Mouse (Mus musculus) neural tube, embryonic 10.5 days (tissue): Measurements from ENCODE around the gene Gm10392.

Source experiments
- DNase-seq: peaks from one replicate; pipeline ENCODE4 v3.0.0-alpha.2; 2017; ENCODE audit warnings: low spot score; ENCODE audit errors: extremely low spot score

Gm10392 gene

DNA sequence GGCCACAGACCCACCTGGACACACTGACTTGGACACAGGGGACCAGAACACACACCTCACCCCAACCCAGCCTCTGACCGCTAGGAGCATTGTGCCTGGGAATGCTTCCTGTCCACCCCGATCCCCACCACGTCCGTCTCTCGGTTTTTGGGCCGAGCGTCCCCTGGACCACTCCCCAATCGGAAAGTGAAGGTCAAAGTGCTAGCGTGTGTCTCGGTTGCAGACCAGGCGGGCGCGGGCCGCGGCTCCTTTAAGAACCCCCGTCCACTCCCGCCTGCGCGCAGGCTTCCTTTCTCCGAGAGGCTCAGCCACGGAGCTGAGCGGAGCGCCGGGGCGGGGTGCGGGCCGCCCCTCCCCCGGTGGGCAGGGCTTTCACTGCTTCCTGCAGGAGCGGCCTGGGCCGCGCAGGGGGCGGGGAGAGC lies 26.1 kb downstream of the Gm10392 start:
- peak; percentile 88 for DNase-seq

DNA sequence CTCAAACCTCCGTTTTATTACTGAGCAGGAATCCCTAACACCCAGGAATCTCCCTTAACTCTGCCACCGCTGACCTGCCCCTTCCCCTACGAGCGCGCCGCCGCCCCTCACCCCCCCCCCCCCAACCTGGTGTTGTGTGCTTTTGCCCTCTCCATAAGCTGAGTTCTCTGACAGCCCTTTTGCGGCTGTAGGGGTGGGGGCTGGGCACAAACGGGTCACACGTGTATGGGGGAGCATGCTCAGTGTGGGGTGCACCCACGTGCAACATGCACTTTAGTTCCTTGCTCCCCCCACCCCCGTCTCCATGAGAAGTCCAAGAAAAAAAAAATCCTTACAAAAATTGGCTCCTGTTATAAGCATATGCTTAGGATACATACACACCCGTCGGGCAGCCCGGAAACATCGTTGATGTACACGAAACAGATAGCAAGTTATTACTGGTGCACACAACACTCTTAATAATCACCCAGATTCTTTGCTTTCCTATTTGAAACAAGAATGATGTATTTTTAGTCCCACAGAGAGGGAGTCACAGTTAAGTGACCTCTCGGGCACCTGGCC lies 26.6 kb downstream of the Gm10392 start:
- DNase-seq, result peak; percentile 38

DNA sequence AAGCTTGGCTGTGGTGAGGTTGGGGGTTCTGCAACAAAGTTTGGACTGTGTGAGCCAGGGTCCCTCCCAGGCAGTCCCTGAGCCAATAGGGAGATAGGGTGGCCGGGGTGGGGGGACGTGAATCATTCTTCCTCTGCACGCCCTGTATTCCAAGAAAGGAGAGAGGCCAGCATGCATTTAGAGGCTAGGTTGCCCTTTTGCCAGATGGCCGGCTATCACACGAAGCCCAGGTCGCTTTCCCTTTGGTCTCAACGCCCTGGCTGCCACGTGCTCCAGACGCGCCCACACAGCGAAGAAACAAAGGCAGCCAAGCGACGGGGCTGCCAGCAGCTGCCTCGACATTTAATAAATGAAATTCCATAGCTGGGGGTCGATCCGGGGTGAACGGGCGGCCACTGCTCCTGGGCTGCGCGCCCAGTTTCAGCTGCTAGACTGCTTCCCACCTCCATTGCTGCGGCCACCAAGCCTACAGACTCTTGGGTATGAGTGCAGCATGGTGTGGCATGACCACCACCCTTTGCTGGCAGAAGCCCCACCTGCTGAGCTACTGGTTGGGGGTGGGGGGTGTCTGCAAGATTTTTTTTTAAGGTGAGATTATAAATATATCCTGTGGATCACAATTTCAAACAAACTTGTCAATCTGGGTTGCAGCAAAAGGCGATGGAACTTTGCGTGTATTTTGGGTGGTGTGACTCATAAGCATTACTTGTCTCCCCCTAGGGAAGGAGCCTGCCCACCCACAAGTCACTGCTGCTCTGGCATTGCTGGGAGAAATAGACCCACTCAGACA lies 27.3 kb downstream of the Gm10392 start:
- DNase-seq, result no peak

DNA sequence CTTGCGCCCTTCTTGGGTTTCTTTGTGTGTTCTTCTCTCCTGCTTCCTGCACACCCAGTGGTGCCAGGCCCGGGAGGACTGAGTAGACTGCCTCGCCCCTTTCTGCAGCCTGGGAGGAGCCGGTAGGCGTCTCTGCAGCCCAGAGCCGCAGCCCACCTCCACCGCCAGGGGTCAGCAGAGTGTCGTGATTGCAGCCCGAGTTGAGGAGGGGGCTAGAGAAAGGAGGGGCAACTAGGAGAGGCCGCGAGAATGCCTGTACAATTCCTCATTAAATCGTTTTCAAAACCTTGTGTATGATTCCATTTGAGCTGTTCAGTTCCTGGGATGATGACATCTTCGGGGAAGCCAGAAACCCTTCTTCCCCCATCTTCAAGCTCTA lies 27.9 kb downstream of the Gm10392 start:
- DNase-seq, result peak; percentile 98

DNA sequence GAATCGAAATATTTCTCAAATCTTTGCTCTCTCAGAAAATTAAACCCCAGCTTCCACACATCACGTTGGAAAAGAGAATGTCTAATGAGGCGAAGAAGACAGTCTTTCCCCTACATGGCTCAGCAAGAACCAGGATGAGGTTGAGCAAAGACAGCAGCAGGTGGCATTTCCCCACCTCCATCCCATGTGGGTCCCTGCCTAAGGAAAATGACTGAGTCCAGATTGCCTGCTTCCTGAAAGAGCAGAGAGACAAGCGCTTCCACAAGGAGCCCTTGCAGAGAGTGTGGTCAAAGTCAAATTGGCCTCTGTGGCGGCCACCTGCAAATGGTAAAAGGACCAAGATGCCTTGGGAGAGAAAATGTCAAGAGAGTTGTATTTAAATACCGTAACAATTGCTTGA lies 28.5 kb downstream of the Gm10392 start:
- DNase-seq, result no peak

DNA sequence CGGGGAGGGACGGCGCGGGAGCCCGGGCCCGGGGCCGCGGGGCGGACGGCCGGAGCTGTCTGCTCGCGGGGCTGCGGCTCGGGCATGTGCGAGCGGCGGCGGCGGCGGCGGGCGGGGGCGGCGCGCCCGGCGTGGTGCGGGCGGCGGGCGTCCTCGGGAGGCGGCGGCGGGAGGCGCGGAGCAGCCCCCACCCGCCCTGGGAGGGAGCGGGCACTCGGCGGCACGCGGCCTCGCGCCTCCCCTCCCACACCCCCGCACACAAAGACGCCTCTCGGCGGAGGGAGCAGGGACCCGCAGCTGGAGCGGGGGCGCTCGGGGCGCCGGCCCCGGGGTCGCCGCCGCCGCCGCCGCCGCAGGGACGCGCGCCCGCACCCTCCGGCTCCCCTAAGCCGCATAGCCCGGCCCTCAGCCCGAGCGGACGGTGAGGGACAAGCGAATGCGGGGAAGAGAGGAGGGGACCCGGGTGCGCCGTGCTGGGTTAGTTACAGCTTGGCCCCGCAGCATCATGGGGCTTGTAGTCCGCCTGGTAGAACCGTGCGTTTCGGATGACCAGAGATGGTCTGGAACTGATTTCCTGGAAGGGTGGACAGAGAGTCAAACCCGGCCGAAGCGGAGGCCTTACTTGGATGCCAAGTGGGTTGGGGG lies 29.3 kb downstream of the Gm10392 start, which contains the start of gene Ankrd13b:
Gene Ankrd13b (minus strand): TSS at position 88 of the 645 bp plus-strand sequence.
- peak; percentile 83 for DNase-seq

DNA sequence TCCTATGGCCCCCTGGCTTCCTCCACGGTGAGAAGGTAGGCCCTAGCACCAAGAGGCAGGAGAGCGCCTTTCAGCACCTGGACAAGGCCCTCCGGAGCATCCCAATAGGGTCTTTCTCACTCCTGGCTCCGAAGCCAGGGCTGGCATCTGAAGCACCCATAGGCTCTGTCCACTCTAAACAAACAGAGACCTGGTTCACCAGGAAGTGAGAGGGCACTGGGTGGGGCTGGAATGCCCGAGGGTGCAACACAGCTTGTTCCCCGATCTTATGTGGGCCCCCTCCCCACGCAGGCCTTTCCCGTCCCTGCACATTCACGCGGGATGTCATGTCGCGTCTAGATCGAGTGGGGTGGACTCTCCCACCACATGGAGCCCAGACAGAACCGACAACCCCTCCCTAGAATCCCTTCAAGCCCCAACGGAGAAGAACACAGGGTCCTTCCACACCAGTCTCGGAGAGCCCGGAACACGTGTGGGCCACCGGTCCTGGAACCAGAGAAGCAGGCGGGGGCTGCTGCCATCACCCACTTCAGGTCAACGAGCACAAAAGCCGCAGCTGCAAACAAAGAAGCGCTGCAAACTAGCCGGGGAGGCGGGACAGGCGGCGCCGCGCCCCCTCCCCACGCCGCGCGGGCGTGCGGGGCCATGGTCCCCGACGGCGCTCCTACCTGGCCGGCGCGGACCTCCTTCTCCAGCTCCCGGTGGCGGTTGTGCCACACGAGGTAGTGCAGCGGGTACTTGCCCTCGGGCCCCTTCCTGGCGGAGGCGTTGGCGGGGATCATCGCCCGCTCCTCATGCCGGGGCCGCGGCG lies 30.0 kb downstream of the Gm10392 start:
- DNase-seq, result peak; percentile 62

DNA sequence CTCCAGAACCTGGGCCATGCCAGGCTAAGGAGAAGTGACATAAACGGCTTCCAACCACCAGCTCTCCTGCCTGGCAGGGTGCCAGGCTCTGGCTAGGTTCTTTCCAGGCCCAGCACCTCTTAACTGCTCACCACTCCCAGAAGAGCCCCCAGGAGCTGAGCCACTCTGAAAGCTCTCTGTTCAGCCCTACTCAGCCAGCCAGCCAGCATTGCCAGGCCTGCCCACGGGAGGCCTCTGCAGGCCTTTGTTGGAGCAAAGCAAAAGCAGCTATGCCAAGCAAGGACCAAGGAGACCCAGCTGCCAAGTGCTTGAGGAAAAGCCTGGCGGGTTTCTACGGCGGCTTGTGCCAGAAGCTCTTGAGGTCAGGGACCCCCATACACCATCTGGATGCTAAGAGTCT lies 32.2 kb downstream of the Gm10392 start:
- DNase-seq, result no peak

DNA sequence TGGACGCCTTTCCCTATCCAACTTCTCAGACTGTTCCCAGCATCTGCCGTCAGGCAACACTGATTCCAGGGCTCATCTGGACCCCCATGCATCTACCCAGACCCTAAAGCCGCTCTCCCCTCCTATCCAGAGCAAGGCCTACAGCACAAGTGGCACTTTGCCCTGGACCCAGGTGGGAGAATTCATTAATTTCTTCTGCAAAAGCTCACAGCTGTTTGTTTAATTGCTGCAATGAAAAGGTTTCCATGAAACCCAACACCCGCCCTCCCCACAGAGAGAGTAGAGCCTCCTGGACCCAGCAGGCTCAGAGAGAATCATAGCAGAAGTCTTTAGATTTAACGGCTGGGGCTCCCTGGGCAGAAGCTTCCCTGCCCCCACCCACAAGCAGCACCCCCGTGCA lies 33.8 kb downstream of the Gm10392 start:
- no peak for DNase-seq

DNA sequence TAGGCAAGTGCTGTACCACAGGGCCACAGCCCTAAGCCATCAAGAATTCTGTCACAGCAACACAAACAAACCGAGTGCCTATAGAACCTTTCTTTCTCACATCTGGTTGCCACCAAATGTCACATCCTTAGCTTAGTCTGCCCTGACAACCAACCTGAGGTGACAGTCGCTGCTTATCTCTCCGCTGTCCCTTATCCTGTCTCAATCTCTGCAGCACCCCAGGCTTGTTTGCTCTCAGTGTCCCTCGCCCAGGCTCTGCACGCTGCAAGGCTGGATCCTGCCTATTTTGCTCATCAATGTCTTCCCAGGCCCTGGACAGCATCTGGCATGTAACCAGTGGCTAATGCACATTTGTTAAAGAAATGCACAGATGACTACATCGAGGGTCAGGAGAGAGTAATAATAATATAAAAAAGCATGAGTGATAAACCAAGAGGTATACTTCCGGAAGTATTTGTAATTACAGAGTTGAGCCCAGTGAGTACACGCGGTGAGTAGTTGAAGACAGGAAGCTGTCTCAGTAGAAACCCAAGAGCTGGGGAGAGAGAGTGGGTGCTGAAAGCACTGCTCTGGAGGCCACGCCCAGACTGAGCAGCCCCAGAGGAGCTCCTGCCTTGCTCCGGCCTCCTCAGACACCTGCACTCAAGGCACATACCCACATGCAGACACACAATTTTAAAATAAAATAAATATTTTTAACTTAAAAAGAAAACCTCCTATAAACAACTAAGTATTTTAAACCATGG lies 35.3 kb downstream of the Gm10392 start:
- DNase-seq, result no peak

DNA sequence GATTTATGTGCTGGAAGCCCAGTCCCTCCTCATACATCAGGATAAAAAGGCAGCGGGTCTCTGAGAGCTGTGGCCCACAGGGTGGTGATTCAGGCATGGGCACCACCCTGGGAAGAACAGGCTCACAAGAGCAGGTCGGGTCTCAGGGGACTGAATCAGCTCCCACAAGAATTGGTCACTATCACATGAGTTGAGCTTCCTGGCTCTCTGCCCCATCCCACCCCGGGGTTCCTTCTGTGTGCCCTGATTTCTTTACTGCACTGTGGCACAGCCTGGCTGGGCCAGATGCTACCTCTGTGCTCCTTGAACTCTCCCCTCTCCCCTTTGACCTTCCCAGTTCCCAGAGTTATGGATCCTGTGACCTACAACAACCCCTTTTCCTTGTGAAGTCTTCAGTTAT lies 36.0 kb downstream of the Gm10392 start:
- no peak for DNase-seq

DNA sequence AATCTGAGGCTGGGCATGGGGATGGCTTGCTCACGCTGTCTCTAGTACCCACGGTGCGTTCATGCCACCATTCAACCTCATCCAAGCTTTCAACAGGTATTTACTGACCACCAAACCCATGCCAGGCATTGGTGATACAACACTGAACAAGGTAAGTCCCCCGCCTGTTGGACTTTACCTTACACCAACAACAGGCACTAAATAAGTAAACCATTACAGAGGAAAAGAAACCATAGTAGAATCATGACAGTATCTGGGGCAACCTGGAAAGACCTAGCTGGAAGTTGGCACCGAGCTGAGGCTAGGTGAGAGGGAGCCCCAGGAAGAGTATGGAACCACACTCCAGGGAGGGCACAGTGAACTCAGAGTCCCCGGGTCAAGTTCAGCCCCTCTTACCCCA lies 42.1 kb downstream of the Gm10392 start:
- no peak for DNase-seq

DNA sequence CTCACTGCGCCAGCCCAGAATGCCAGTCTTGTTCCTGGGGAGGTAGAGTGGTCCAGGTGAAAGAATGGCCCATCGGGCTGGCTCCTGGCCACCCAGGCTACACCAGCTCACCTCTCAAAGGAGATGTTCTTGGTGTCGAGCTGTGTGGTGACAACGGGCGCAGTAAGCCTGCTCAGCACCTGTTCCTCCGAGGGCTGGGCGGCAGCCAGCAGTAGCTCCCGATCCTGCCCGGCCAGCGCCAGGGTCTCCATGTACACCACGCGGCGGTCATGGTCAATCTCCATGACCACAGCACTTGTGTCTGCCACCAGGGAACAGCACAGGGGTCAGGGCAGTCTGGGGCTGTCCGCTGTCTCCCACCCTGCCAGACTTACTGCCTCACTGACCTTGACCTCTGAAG lies 42.8 kb downstream of the Gm10392 start:
- DNase-seq, result no peak

DNA sequence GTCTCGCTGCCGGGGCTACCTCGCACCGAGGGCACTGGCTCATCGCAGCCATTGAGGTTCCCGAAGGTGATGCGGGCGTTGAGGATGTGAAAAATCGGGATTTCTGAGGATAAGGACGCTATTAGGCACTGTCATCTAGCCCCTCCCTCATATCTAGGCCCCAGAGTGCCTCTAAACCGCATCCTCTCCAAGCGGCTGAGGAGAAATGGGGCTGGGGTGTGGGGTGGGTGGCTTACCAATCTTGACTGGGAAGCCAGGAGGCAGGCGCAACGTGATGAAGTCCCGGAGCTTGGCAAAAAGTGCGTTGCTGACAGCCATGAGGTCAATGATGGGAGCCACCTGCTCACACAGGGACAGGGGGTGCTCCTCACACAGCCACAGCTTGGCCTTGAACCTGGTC lies 46.2 kb downstream of the Gm10392 start:
- no peak for DNase-seq

DNA sequence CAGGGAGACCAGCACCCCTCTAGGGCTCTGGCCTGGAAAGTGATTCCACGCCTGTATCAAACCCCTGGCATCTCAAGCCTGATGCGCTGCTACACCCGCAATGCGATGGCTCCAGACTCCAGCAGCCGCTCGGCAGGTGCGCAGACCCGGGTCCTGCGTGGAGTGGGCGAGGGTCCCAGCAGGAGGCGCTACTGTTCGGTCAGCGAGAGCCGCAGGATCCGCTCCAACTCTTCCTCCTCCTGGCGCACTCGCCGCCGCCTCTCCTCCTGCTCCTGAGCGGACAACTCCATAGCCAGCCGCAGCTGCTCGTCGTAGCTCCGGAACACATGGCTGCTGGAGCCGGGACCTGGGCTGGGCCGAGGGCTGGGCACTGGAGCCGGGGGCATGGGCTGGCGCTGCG lies 47.6 kb downstream of the Gm10392 start:
- no peak for DNase-seq

DNA sequence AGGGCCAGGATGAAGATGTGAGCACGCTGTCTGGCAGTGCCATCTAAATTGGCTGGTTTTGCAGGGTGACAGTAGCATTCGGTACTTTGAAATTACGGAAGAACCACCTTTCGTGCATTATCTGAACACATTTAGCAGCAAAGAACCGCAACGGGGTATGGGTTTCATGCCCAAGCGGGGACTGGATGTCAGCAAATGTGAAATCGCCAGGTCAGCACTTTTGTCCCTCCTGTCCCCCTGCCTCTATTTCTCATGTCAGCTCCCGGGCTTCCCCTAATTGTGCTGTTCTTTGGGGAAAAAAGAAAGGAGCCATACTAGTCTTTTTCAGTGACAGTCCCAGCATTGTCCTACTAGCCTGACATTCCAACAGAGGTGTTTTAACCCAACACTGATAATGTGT lies 50.6 kb downstream of the Gm10392 start:
- no peak for DNase-seq

DNA sequence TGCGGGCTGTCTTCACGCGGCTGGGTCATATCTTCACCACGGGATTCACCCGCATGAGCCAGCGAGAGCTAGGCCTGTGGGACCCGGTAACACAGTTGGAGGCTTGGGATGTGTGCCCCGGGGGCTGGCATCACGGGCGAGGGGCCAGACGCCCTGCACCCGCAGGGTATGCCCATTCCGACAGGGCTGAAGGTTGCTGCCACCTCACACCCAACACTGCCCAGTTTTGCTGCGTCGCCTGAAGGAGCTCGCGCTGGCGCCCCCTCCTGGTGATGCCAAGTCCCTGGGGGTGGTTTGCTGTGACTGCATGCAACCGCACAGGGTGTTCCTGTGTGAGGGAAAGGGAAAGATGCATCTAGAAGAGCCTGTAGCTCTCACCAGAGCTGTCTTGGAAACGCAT lies 51.2 kb downstream of the Gm10392 start:
- DNase-seq, result peak; percentile 54

DNA sequence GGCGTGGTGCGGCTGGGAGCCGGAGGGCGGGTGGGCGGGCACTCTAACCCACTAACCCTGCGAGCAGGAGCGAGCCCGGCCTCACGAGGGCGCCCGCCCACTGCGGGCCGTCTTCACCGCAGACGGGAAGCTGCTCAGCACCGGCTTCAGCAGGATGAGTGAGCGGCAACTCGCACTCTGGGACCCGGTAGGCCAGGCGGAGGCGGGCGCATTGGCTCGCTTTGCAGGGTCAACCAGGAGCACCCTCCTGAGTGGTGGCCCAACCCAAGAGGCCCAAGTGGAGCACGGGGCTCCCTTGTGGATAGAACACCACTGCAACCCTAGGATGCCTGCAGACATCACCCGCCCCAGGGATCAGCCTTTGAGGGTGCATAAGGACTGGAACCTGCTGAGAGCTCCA lies 51.8 kb downstream of the Gm10392 start:
- DNase-seq, result peak; percentile 65
